In genomic region chr12:116919185-116919584, GRCm38 (mm10) we compare ENCODE assay signal across 22 mouse cellular contexts.
DNase-seq lines count a peak whose midpoint lies in the region; ATAC-seq and TF ChIP-seq lines count a peak whose summit lies in the region.
"Had no signal": no experiment of that assay in that cellular context is flagged by ENCODE, and none has a peak within 500 bp of the region (broad histone marks: within the 10 kb centered on the region; RNA-seq: fewer than 3 reads in every experiment).

No protein-coding gene starts in this region.

- no peak overlapping the region for H3K27ac ChIP-seq in midbrain, embryonic 11.5 days (ENCODE audit: low read depth, low read length)
- H3K27ac ChIP-seq in midbrain, embryonic 10.5 days (replicated peaks), result no peak overlapping the region
- H3K27ac ChIP-seq in forebrain, postnatal 0 days (ENCODE audit: low read depth, low read length), result peak overlapping the region; percentile 78
- H3K27ac ChIP-seq in hindbrain, embryonic 16.5 days (ENCODE audit: low read depth, low read length), result peak overlapping the region; percentile 39
- H3K27ac ChIP-seq in midbrain, postnatal 0 days (ENCODE audit: low read depth, low read length), result peak overlapping the region; percentile 72
- H3K27ac ChIP-seq: heart, embryonic 15.5 days; kidney, postnatal 0 days; left cerebral cortex, adult 2 months had no signal

- peaks cover 20% of the 10 kb centered on the region for H3K4me1 ChIP-seq in midbrain, embryonic 11.5 days (ENCODE audit: control insufficient read depth, insufficient read depth, low read length)
- H3K4me1 ChIP-seq in midbrain, embryonic 10.5 days, result peaks cover 45% of the 10 kb centered on the region
- H3K4me1 ChIP-seq in forebrain, postnatal 0 days (ENCODE audit: insufficient read depth), result peaks cover 20% of the 10 kb centered on the region; the same call in 1 of the 2 replicates
- H3K4me1 ChIP-seq in hindbrain, embryonic 16.5 days (ENCODE audit: control insufficient read depth, insufficient read depth, low read depth, low read length), result peaks cover 22% of the 10 kb centered on the region
- peaks cover 18% of the 10 kb centered on the region; the same call in 1 of the 2 replicates for H3K4me1 ChIP-seq in midbrain, postnatal 0 days (ENCODE audit: insufficient read depth, low read length)
- H3K4me1 ChIP-seq: heart, embryonic 15.5 days had no signal

- H3K4me3 ChIP-seq in midbrain, embryonic 11.5 days (ENCODE audit: low read depth, low read length), result no peak overlapping the region
- H3K4me3 ChIP-seq in midbrain, embryonic 10.5 days, result no peak overlapping the region
- H3K4me3 ChIP-seq in forebrain, postnatal 0 days (ENCODE audit: low read depth, low read length), result no peak overlapping the region
- no peak overlapping the region for H3K4me3 ChIP-seq in hindbrain, embryonic 16.5 days (ENCODE audit: low read length)
- H3K4me3 ChIP-seq in midbrain, postnatal 0 days (ENCODE audit: low read depth, low read length), result no peak overlapping the region
- H3K4me3 ChIP-seq: heart, embryonic 15.5 days; left cerebral cortex, adult 2 months had no signal

- no peaks in the 10 kb centered on the region for H3K9me3 ChIP-seq in midbrain, embryonic 11.5 days (ENCODE audit: control insufficient read depth, low read length)
- H3K9me3 ChIP-seq in midbrain, embryonic 10.5 days (replicated peaks), result no peaks in the 10 kb centered on the region
- H3K9me3 ChIP-seq in forebrain, postnatal 0 days (ENCODE audit: low read length), result no peaks in the 10 kb centered on the region
- H3K9me3 ChIP-seq in hindbrain, embryonic 16.5 days (ENCODE audit: control insufficient read depth, low read length), result no peaks in the 10 kb centered on the region
- no peaks in the 10 kb centered on the region for H3K9me3 ChIP-seq in midbrain, postnatal 0 days (ENCODE audit: low read length)
- H3K9me3 ChIP-seq: heart, embryonic 15.5 days had no signal

- peak; percentile 20; the same call in 1 of the 2 replicates for ATAC-seq in midbrain, embryonic 11.5 days (ENCODE audit: low FRiP score)
- ATAC-seq in forebrain, postnatal 0 days, result no peak
- no peak for ATAC-seq in hindbrain, embryonic 16.5 days
- ATAC-seq in midbrain, postnatal 0 days (ENCODE audit: low FRiP score), result peak; percentile 22; the same call in 1 of the 2 replicates
- ATAC-seq in megakaryocyte progenitor cell, adult 5-6 weeks (replicated peaks; ENCODE audit: poor library complexity), result no peak

- H3K9ac ChIP-seq in midbrain, embryonic 11.5 days (ENCODE audit: low read length), result no peak overlapping the region
- no peak overlapping the region for H3K9ac ChIP-seq in forebrain, postnatal 0 days
- H3K9ac ChIP-seq in hindbrain, embryonic 16.5 days (ENCODE audit: low read depth, low read length), result no peak overlapping the region
- no peak overlapping the region for H3K9ac ChIP-seq in midbrain, postnatal 0 days (replicated peaks; ENCODE audit: low read length, poor library complexity, severe bottlenecking)
- H3K9ac ChIP-seq: heart, embryonic 15.5 days had no signal

- no peak for DNase-seq in midbrain, embryonic 11.5 days (ENCODE audit: low spot score, missing footprints)
- no peak for DNase-seq in midbrain, embryonic 10.5 days (ENCODE audit: low spot score)
- DNase-seq in forebrain, postnatal 0 days, result no peak
- DNase-seq in midbrain, postnatal 0 days (ENCODE audit: low spot score), result no peak
- DNase-seq in heart, adult 8-10 months (ENCODE audit: low spot score), result no peak
- no peak for DNase-seq in frontal cortex, adult 2 months (ENCODE audit: extremely low spot score in 1 of 2, low spot score in 1 of 2)
- DNase-seq: adrenal gland, postnatal 36 days; cerebellum, adult 8-10 months; gastrocnemius, postnatal 10 days; heart, adult 11 months; kidney, adult 11 months; lung, adult 18-20 months; lung, postnatal 14 days; right cerebral cortex, postnatal 14 days; spleen, adult 18-20 months; thymus, postnatal 36 days had no signal

- no peaks in the 10 kb centered on the region for H3K27me3 ChIP-seq in midbrain, embryonic 11.5 days (ENCODE audit: control insufficient read depth, insufficient read depth, low read length)
- peaks cover 4% of the 10 kb centered on the region; the same call in 1 of the 2 replicates for H3K27me3 ChIP-seq in midbrain, embryonic 10.5 days (ENCODE audit: low read depth, poor library complexity, severe bottlenecking)
- no peaks in the 10 kb centered on the region for H3K27me3 ChIP-seq in forebrain, postnatal 0 days (ENCODE audit: insufficient read depth, low read length)
- H3K27me3 ChIP-seq in hindbrain, embryonic 16.5 days (replicated peaks; ENCODE audit: control insufficient read depth, insufficient read depth, low read length), result no peaks in the 10 kb centered on the region
- H3K27me3 ChIP-seq in midbrain, postnatal 0 days (ENCODE audit: insufficient read depth, low read length), result no peaks in the 10 kb centered on the region
- H3K27me3 ChIP-seq: heart, embryonic 15.5 days had no signal

- no peaks in the 10 kb centered on the region for H3K36me3 ChIP-seq in midbrain, embryonic 11.5 days (ENCODE audit: control insufficient read depth, insufficient read depth, low read length)
- H3K36me3 ChIP-seq in midbrain, embryonic 10.5 days, result no peaks in the 10 kb centered on the region
- H3K36me3 ChIP-seq in forebrain, postnatal 0 days (ENCODE audit: insufficient read depth), result no peaks in the 10 kb centered on the region
- no peaks in the 10 kb centered on the region for H3K36me3 ChIP-seq in hindbrain, embryonic 16.5 days (ENCODE audit: control insufficient read depth, insufficient read depth, low read length)
- H3K36me3 ChIP-seq in midbrain, postnatal 0 days (ENCODE audit: insufficient read depth, low read length), result no peaks in the 10 kb centered on the region
- H3K36me3 ChIP-seq: heart, embryonic 15.5 days had no signal

- 71% methylated on average over 6 of the region's 6 CpGs for WGBS in midbrain, embryonic 11.5 days
- WGBS in midbrain, embryonic 10.5 days, result 84% methylated on average over 6 of the region's 6 CpGs
- 46% methylated on average over 6 of the region's 6 CpGs for WGBS in forebrain, postnatal 0 days
- WGBS in hindbrain, embryonic 16.5 days, result 36% methylated on average over 6 of the region's 6 CpGs
- 33% methylated on average over 6 of the region's 6 CpGs for WGBS in midbrain, postnatal 0 days

- H3K4me2 ChIP-seq in midbrain, embryonic 11.5 days, result no peak overlapping the region
- no peak overlapping the region; the same call in 1 of the 2 replicates for H3K4me2 ChIP-seq in forebrain, postnatal 0 days (ENCODE audit: low read depth)
- no peak overlapping the region for H3K4me2 ChIP-seq in hindbrain, embryonic 16.5 days (ENCODE audit: low read length)
- H3K4me2 ChIP-seq in midbrain, postnatal 0 days (ENCODE audit: low read depth, low read length, poor library complexity, severe bottlenecking), result no peak overlapping the region
- H3K4me2 ChIP-seq: heart, embryonic 15.5 days; liver, embryonic 11.5 days had no signal

- TF ChIP-seq CTCF in forebrain, postnatal 0 days (IDR thresholded peaks at IDR 0.05; ENCODE audit: low read depth), result peak; percentile 15; the same call in 1 of the 2 replicates
- peak; percentile 16; the same call in 1 of the 2 replicates for TF ChIP-seq CTCF in midbrain, postnatal 0 days (IDR thresholded peaks at IDR 0.05)

Comparison
In these comparisons a context has a peak if more than half of its experiments do, and no peak if none do; other contexts are left out.
1. H3K27ac ChIP-seq: peak in forebrain, postnatal 0 days (single experiment), hindbrain, embryonic 16.5 days (single experiment) and midbrain, postnatal 0 days (single experiment); none in midbrain, embryonic 11.5 days (single experiment) and midbrain, embryonic 10.5 days (single experiment).
2. ATAC-seq: peak in midbrain, embryonic 11.5 days (single experiment) and midbrain, postnatal 0 days (single experiment); none in forebrain, postnatal 0 days (single experiment), hindbrain, embryonic 16.5 days (single experiment) and megakaryocyte progenitor cell, adult 5-6 weeks (single experiment).